Mouse (Mus musculus) hindbrain, embryonic 16.5 days (tissue): Measurements from ENCODE around the gene Olfr1099. TPM values are rescaled to one million over a fixed set of nuclear protein-coding genes. Genes with fewer than 3 reads are reported as not detected.

Source experiments
- ATAC-seq: fragments of 200-750 bp; cut with Nextera tagmentation; 2 replicates; pipeline ENCODE4 v1.8.0; 2017; ENCODE audit warnings: moderate TSS enrichment, moderate library complexity
- H3K27ac ChIP-seq: fragments of 300-500 bp; sonication (generic); 2 replicates; pipeline ENCODE4 v1.5.1; 2014; ENCODE audit warnings: low read depth, mild to moderate bottlenecking, control low read depth, low read length, moderate library complexity
- H3K27me3 ChIP-seq: fragments of 300-500 bp; sonication (generic); replicated peaks from 2 replicates; pipeline ENCODE4 v1.6.1; 2014; ENCODE audit warnings: low read length; ENCODE audit not compliant: control insufficient read depth, insufficient read depth
- H3K36me3 ChIP-seq: fragments of 300-500 bp; sonication (generic); 2 replicates; pipeline ENCODE4 v1.6.1; 2014; ENCODE audit warnings: mild to moderate bottlenecking, low read length, moderate library complexity, mixed read lengths; ENCODE audit not compliant: control insufficient read depth, insufficient read depth
- H3K4me1 ChIP-seq: fragments of 300-500 bp; sonication (generic); 2 replicates; pipeline ENCODE4 v1.6.1; 2014; ENCODE audit warnings: low read depth, low read length; ENCODE audit not compliant: control insufficient read depth, insufficient read depth
- H3K4me2 ChIP-seq: fragments of 300-500 bp; sonication (generic); 2 replicates; pipeline ENCODE4 v1.6.1; 2014; ENCODE audit warnings: mild to moderate bottlenecking, low read length, control low read depth, moderate library complexity
- H3K4me3 ChIP-seq: fragments of 300-500 bp; sonication (generic); 2 replicates; pipeline ENCODE4 v1.5.1; 2014; ENCODE audit warnings: mild to moderate bottlenecking, low read length, control low read depth, moderate library complexity
- H3K9ac ChIP-seq: fragments of 300-500 bp; sonication (generic); 2 replicates; pipeline ENCODE4 v1.6.1; 2014; ENCODE audit warnings: low read depth, mild to moderate bottlenecking, control low read depth, low read length, moderate library complexity
- H3K9me3 ChIP-seq: fragments of 300-500 bp; sonication (generic); 2 replicates; pipeline ENCODE4 v1.6.1; 2014; ENCODE audit warnings: mild to moderate bottlenecking, low read length, moderate library complexity; ENCODE audit not compliant: control insufficient read depth
- WGBS: fragments of 180-500 bp; shearing (Covaris S2); extraction: QIAGEN DNeasy Blood & Tissue Kit; methylation state at CpG from one replicate; pipeline ENCODE4 v1.1.7; 2014; 5-methylcytosine and 5-hydroxymethylcytosine counted together
- polyA plus RNA-seq: library from polyadenylated mRNA; unstranded; fragments of >200 nt; fragmentation: Nextera tagmentation; extraction: Ambion mirVana; gene quantifications from 2 replicates; pipeline ENCODE4 v1.2.1, GENCODE M21; 2015

Gene Olfr1099
- not detected in 2 replicates for polyA plus RNA-seq

- Histone ChIP-seq H3K4me2 (no peak within 1 kb of the TSS), H3K9me3 (no peaks in the 10 kb centered on the region), H3K4me1 (no peaks in the 10 kb centered on the region), H3K36me3 (no peaks in the 10 kb centered on the region), H3K4me3 (no peak within 1 kb of the TSS), H3K27me3 (no peaks in the 10 kb centered on the region), H3K27ac (no peak within 1 kb of the TSS), H3K9ac (no peak within 1 kb of the TSS)
- 88% methylated on average over 1 of the region's 1 CpGs for WGBS
- no peak for ATAC-seq
Observed at GRCm38 (mm10) chr2:86960593-86960992, at the start of gene Olfr1099. TSS of gene Olfr1099 (minus strand) at chr2:86960693.

- H3K27me3 ChIP-seq: no peaks in the 10 kb centered on the region
- no peak for ATAC-seq
- no peaks in the 10 kb centered on the region for H3K9me3 ChIP-seq
- H3K4me2 ChIP-seq: no peak within 1 kb of the TSS
- no peaks in the 10 kb centered on the region for H3K4me1 ChIP-seq
- no peak within 1 kb of the TSS for H3K4me3 ChIP-seq
- H3K36me3 ChIP-seq: no peaks in the 10 kb centered on the region
- H3K27ac ChIP-seq: no peak within 1 kb of the TSS
- H3K9ac ChIP-seq: no peak within 1 kb of the TSS
Observed at GRCm38 (mm10) chr2:86998098-86998497, 37.6 kb upstream of the Olfr1099 start, which contains the start of gene Olfr1102. TSS of gene Olfr1102 (plus strand) at chr2:86998398.

- ATAC-seq: no peak
- 82% methylated on average over 3 of the region's 3 CpGs for WGBS
- Histone ChIP-seq H3K4me3 (no peak within 1 kb of the TSS), H3K27ac (no peak within 1 kb of the TSS), H3K9ac (no peak within 1 kb of the TSS), H3K27me3 (no peaks in the 10 kb centered on the region), H3K4me2 (no peak within 1 kb of the TSS), H3K9me3 (no peaks in the 10 kb centered on the region), H3K4me1 (no peaks in the 10 kb centered on the region), H3K36me3 (no peaks in the 10 kb centered on the region)
Observed at GRCm38 (mm10) chr2:86991121-86991520, 30.6 kb upstream of the Olfr1099 start, which contains the start of gene Olfr1101. TSS of gene Olfr1101 (minus strand) at chr2:86991221.

GRCm38 (mm10) chr2:86979854-86980253, 19.4 kb upstream of the Olfr1099 start, which contains the start of gene Olfr1100:
TSS of gene Olfr1100 (minus strand) at chr2:86979954.
- no peaks in the 10 kb centered on the region for H3K4me1 ChIP-seq
- no peaks in the 10 kb centered on the region for H3K27me3 ChIP-seq
- no peaks in the 10 kb centered on the region for H3K9me3 ChIP-seq
- no peak within 1 kb of the TSS for H3K4me2 ChIP-seq
- H3K36me3 ChIP-seq: no peaks in the 10 kb centered on the region
- H3K27ac ChIP-seq: no peak within 1 kb of the TSS
- H3K9ac ChIP-seq: no peak within 1 kb of the TSS
- WGBS: 82% methylated on average over 3 of the region's 3 CpGs
- H3K4me3 ChIP-seq: no peak within 1 kb of the TSS
- ATAC-seq: no peak

- Histone ChIP-seq H3K36me3 (no peaks in the 10 kb centered on the region), H3K4me2 (no peak overlapping the region), H3K4me3 (no peak overlapping the region), H3K4me1 (no peaks in the 10 kb centered on the region), H3K9me3 (no peaks in the 10 kb centered on the region), H3K27ac (no peak overlapping the region), H3K27me3 (no peaks in the 10 kb centered on the region), H3K9ac (no peak overlapping the region)
- no peak for ATAC-seq
Observed at GRCm38 (mm10) chr2:86926557-86926956, 33.9 kb downstream of the Olfr1099 start.

- Histone ChIP-seq H3K9me3 (no peaks in the 10 kb centered on the region), H3K4me3 (no peak within 1 kb of the TSS), H3K36me3 (no peaks in the 10 kb centered on the region), H3K9ac (no peak within 1 kb of the TSS), H3K27ac (no peak within 1 kb of the TSS), H3K4me2 (no peak within 1 kb of the TSS), H3K4me1 (no peaks in the 10 kb centered on the region), H3K27me3 (no peaks in the 10 kb centered on the region)
- no peak for ATAC-seq
- 100% methylated on average over 1 of the region's 1 CpGs for WGBS
Observed at GRCm38 (mm10) chr2:86924445-86924844, 36.0 kb downstream of the Olfr1099 start, which contains the start of gene Olfr1098. TSS of gene Olfr1098 (minus strand) at chr2:86924545.

- no peak overlapping the region for H3K9ac ChIP-seq
- no peak for ATAC-seq
- H3K27ac ChIP-seq: no peak overlapping the region
- H3K4me2 ChIP-seq: no peak overlapping the region
- no peaks in the 10 kb centered on the region for H3K36me3 ChIP-seq
- H3K4me1 ChIP-seq: no peaks in the 10 kb centered on the region
- no peaks in the 10 kb centered on the region for H3K27me3 ChIP-seq
- WGBS: 95% methylated on average over 2 of the region's 2 CpGs
- H3K9me3 ChIP-seq: no peaks in the 10 kb centered on the region
- H3K4me3 ChIP-seq: no peak overlapping the region
Observed at GRCm38 (mm10) chr2:86905647-86906046, 54.8 kb downstream of the Olfr1099 start.

Other genes with a start within 250 kb of the Olfr1099 start
- not detected in 2 replicates for gene Olfr1089, start 227.0 kb downstream of the Olfr1099 start, polyA plus RNA-seq
- gene Olfr1090, start 201.7 kb downstream of the Olfr1099 start, polyA plus RNA-seq: not detected in 2 replicates
- not detected in 2 replicates for gene Olfr1093, start 178.2 kb downstream of the Olfr1099 start, polyA plus RNA-seq
- gene Olfr141, start 150.7 kb downstream of the Olfr1099 start, polyA plus RNA-seq: not detected in 2 replicates
- not detected in 2 replicates for gene Olfr1094, start 136.0 kb downstream of the Olfr1099 start, polyA plus RNA-seq
- not detected in 2 replicates for gene Olfr1095, start 109.0 kb downstream of the Olfr1099 start, polyA plus RNA-seq
- not detected in 2 replicates for gene Gm13723, start 85.9 kb downstream of the Olfr1099 start, polyA plus RNA-seq
- not detected in 2 replicates for gene Olfr1097, start 68.5 kb downstream of the Olfr1099 start, polyA plus RNA-seq
- not detected in 2 replicates for gene Olfr1098, start 36.1 kb downstream of the Olfr1099 start, polyA plus RNA-seq
- not detected in 2 replicates for gene Olfr1100, start 19.3 kb upstream of the Olfr1099 start, polyA plus RNA-seq
- gene Olfr1101, start 30.5 kb upstream of the Olfr1099 start, polyA plus RNA-seq: not detected in 2 replicates
- gene Olfr1102, start 37.7 kb upstream of the Olfr1099 start, polyA plus RNA-seq: not detected in 2 replicates
- not detected in 2 replicates for gene Olfr1104, start 66.4 kb upstream of the Olfr1099 start, polyA plus RNA-seq
- gene Olfr1105, start 75.8 kb upstream of the Olfr1099 start, polyA plus RNA-seq: not detected in 2 replicates
- not detected in 2 replicates for gene Olfr1106, start 91.6 kb upstream of the Olfr1099 start, polyA plus RNA-seq
- gene Olfr1107, start 115.1 kb upstream of the Olfr1099 start, polyA plus RNA-seq: not detected in 2 replicates
- gene Olfr1109, start 135.3 kb upstream of the Olfr1099 start, polyA plus RNA-seq: not detected in 2 replicates
- gene Olfr259, start 153.9 kb upstream of the Olfr1099 start, polyA plus RNA-seq: not detected in 2 replicates
- gene Olfr1110, start 179.6 kb upstream of the Olfr1099 start, polyA plus RNA-seq: not detected in 2 replicates
- gene Olfr1111, start 191.9 kb upstream of the Olfr1099 start, polyA plus RNA-seq: not detected in 2 replicates
- gene Olfr1112, start 227.1 kb upstream of the Olfr1099 start, polyA plus RNA-seq: not detected in 2 replicates
- not detected in 2 replicates for gene Olfr1113, start 248.3 kb upstream of the Olfr1099 start, polyA plus RNA-seq